Mouse (Mus musculus): ENCODE results near the gene Etnk2.

DNA sequence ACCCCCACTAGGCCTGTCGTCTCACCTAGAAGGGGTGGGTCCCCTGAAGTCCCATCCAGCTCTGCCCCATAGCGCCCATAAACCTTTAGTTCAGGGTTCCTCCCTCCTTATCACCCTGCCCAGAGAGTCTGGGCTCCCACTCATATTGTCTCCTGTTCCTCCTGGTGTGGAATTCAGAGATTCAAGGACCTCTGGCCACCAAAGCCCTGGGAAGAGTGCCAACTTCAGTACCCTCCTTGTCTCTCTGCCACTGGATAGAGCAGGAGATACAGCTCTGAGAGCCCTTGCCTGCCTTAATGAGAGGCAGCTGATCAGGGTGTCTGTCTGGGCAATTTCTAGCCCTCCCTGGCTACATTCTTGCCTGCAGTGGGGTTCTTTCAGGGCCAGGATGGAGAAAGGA lies 1.5 kb downstream of the Etnk2 start:
- TF ChIP-seq CTCF (IDR thresholded peaks at IDR 0.05; ENCODE audit: borderline replicate concordance, control insufficient read depth, extremely low read depth, insufficient read depth, low read length, poor library complexity) (no peak), POLR2A (IDR thresholded peaks at IDR 0.05; ENCODE audit: control insufficient read depth, extremely low read depth, insufficient read depth, low read length, poor library complexity) (no peak)

All from thymus, adult 2 months (tissue).